Mouse (Mus musculus): ENCODE measurements around the gene Ppp1r1b. TPM values are rescaled to one million over a fixed set of nuclear protein-coding genes. Genes with fewer than 3 reads are reported as not detected.

Gene Ppp1r1b
- polyA plus RNA-seq, 1 experiment from 2014 or later: 7.0 TPM

DNA sequence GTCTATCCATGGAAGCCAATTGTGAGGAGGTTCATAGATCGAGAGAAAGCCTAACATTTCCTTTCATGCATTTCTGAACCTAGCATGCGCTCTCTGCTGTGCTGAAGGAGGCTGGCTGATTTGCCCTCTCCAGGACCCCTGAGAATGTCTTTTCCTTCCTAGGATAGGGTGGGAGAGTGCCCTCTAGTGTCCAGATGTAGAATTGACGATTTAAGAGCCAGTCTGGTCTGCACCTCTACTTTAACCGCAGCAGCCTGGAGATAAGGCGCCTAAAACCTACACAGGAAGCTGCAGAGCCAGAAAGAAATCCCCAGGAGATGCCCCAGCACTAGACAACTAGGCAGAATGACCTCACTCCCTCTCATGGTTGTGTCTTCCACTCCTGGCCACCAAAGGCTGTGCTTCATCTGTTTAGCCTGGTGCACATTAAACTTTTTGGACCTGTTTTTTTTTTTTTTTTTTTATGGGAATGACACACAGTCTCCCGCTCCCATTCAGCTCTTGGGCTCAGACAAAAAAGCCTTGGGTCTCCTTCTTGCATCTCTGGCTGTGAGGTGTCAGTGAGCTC, 7.6 kb downstream of the Ppp1r1b start:
- no peak for ATAC-seq (ENCODE audit: low FRiP score, low TSS enrichment)
- TF ChIP-seq EP300 (optimal IDR thresholded peaks at IDR 0.05) (no peak), CTCF (IDR thresholded peaks at IDR 0.05; ENCODE audit: low read depth) (peak; percentile 86)
- H3K27ac ChIP-seq (replicated peaks): peak overlapping the region; percentile 94
- DNase-seq (ENCODE audit: low spot score): peak; percentile 44
- H3K9ac ChIP-seq (ENCODE audit: low read length): no peak overlapping the region
- 20% methylated on average over 6 of the region's 6 CpGs for WGBS
- peaks cover under 1% of the 10 kb centered on the region; the same call in 1 of the 2 replicates for H3K27me3 ChIP-seq (ENCODE audit: control insufficient read depth, insufficient read depth, low read length)
- no peaks in the 10 kb centered on the region for H3K9me3 ChIP-seq (ENCODE audit: control insufficient read depth, low read length)
- H3K4me2 ChIP-seq (replicated peaks; ENCODE audit: low read depth): no peak overlapping the region
- H3K4me1 ChIP-seq (replicated peaks; ENCODE audit: control insufficient read depth, insufficient read depth): peaks cover 7% of the 10 kb centered on the region
- H3K36me3 ChIP-seq (ENCODE audit: control insufficient read depth, insufficient read depth, low read length): no peaks in the 10 kb centered on the region
- no peak overlapping the region for H3K4me3 ChIP-seq (ENCODE audit: low read depth, low read length)

DNA sequence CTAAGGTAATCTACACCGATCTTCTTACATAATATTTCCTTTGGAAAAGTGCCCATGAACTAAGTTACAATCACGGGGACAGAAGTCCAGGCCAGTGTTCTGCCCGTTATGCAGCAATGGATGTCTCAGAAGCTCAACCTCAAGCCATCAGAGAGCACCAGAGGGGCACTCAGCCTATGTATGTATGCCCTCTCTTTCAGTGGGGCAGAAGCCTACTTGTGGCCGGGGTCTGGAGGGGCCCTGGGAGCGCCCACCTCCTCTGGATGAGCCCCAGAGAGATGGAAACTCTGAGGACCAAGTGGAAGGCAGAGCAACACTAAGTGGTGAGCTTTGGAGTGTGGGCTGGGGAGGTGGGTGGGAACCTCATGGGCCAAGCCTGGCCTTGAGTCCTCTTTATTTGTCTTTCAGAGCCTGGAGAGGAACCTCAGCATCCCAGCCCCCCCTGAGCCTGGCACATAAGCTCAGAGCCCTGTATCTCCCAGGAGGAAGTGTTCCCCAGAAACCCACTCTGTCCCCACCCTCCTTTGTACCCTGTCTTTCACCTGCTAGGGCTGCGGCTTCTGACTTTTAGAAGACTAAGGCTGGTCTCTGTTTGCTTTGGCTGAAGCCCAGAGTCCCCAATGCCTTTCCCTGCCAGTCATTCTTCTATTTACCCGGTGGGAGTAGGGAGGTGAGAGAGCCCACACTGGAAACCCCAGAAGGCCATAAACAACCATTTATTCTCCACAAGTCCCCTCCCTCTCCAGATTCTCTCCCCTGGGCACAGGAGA, 8.6 kb downstream of the Ppp1r1b start:
- TF ChIP-seq EP300 (optimal IDR thresholded peaks at IDR 0.05): no peak
- no peak for TF ChIP-seq CTCF (IDR thresholded peaks at IDR 0.05; ENCODE audit: low read depth)
- H3K4me2 ChIP-seq (replicated peaks; ENCODE audit: low read depth): 0 out of 2 replicates have a peak overlapping the region, but pooled peaks have one; percentile 72
- H3K9me3 ChIP-seq (ENCODE audit: control insufficient read depth, low read length): no peaks in the 10 kb centered on the region
- H3K27me3 ChIP-seq (ENCODE audit: control insufficient read depth, insufficient read depth, low read length): no peaks in the 10 kb centered on the region
- H3K4me1 ChIP-seq (replicated peaks; ENCODE audit: control insufficient read depth, insufficient read depth): peaks cover 7% of the 10 kb centered on the region
- H3K36me3 ChIP-seq (ENCODE audit: control insufficient read depth, insufficient read depth, low read length): no peaks in the 10 kb centered on the region
- 59% methylated on average over 7 of the region's 7 CpGs for WGBS
- peak; percentile 33 for ATAC-seq (ENCODE audit: low FRiP score, low TSS enrichment)
- peak overlapping the region; percentile 94 for H3K27ac ChIP-seq (replicated peaks)
- DNase-seq (ENCODE audit: low spot score): peak; percentile 79
- no peak overlapping the region for H3K4me3 ChIP-seq (ENCODE audit: low read depth, low read length)
- H3K9ac ChIP-seq (ENCODE audit: low read length): no peak overlapping the region

DNA sequence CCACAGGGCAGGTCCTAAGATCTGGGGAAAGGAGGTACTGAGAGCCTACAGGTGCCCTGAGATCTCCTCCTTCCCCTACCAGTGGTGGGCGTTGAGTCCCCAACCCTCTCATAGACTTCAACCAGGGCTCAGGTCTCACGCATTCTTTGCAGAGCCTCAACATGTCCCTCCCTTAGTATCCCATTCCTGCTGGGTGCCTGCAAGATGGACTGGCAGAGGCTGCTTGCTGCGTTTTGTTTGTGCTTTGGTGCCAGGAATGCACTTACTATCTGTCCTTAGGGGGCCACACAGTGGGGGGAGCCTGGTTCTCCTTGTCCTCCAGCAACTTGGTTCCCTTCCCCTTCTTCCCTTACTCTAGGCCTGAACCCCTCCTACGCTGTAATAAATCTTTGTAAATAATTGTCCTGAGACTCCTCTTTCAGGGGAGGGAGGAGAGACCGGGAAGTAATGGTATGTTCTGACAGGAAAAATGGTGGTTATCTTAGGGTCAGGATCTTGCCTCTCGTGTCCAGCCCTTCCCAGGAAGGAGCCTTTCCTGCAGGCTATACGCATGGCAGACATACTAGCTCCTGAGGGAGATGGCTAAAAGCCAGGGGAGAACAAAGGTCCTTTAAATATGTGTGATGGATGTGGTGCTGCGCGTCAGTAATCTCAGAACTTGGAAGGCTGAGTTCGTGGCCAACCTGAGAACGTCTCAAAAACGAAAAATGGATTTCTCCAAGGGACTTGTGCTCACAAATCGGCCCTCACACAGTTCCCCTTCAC, 9.4 kb downstream of the Ppp1r1b start:
- ATAC-seq (ENCODE audit: low FRiP score, low TSS enrichment): peak; percentile 41
- Histone ChIP-seq H3K9me3 (ENCODE audit: control insufficient read depth, low read length) (no peaks in the 10 kb centered on the region), H3K36me3 (ENCODE audit: control insufficient read depth, insufficient read depth, low read length) (no peaks in the 10 kb centered on the region), H3K4me2 (replicated peaks; ENCODE audit: low read depth) (peak overlapping the region; percentile 72), H3K27ac (replicated peaks) (peak overlapping the region; percentile 94), H3K27me3 (ENCODE audit: control insufficient read depth, insufficient read depth, low read length) (no peaks in the 10 kb centered on the region), H3K4me1 (replicated peaks; ENCODE audit: control insufficient read depth, insufficient read depth) (peaks cover 9% of the 10 kb centered on the region), H3K4me3 (ENCODE audit: low read depth, low read length) (peak overlapping the region; percentile 70), H3K9ac (ENCODE audit: low read length) (peak overlapping the region; percentile 53)
- WGBS: 4% methylated on average over 13 of the region's 13 CpGs
- DNase-seq (ENCODE audit: low spot score): no peak
- TF ChIP-seq EP300 (optimal IDR thresholded peaks at IDR 0.05) (no peak), CTCF (IDR thresholded peaks at IDR 0.05; ENCODE audit: low read depth) (no peak)

DNA sequence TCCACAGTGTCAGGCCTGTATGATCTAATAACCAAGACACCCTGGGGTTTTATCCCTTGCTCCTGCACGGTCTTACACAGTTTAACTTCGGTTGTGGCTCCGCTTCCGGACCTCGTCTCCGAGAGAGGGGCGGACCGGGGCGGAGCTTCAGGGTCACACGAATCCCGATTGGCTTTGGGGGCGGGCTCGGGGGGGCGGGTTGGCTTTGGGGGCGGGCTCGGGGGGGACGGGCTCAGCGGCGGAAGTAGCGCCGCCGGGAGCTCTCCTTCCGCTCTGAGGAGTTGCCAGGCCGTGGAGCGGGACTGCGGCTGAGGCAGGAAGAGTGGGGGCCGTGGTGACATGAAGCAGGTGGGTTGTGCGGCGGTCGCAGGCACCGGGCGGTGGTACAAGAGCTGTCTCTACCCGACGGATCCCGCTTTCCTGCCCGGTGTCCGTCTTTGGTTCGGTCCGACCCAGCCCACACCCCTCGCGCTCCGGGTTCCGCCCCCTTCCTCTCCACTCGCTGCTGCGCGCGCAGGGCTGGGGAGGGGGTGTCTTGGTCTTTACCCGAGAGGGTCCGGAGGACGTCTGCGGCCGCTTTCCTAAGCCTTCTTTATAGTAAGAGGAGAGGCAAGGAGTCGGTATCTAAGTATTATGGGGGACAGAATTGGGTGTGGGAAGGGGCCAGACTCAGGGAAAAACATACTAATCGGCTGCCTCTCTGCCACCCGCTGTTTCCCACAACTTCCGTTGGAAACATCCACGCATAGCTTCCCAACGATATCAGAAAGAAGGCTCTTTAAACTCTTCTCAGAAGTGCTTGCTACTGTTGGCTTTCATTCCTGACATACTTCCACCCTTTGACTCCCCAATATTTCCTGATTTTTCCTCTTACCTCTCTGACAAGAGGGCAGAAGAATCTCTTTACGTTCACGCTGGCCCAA, 10.2 kb downstream of the Ppp1r1b start, which contains the start of gene Stard3:
TSS of gene Stard3 (plus strand) at position 208 of the 923 bp plus-strand sequence.
- DNase-seq (ENCODE audit: low spot score): peak; percentile 96
- peaks cover 9% of the 10 kb centered on the region for H3K4me1 ChIP-seq (replicated peaks; ENCODE audit: control insufficient read depth, insufficient read depth)
- under 1% methylated on average over 50 of the region's 60 CpGs for WGBS

More for the DNA sequence above, 10.2 kb downstream of the Ppp1r1b start, which contains the start of gene Stard3:
- no peaks in the 10 kb centered on the region for H3K36me3 ChIP-seq (ENCODE audit: control insufficient read depth, insufficient read depth, low read length)
- ATAC-seq (ENCODE audit: low FRiP score, low TSS enrichment): peak; percentile 84
- no peaks in the 10 kb centered on the region for H3K9me3 ChIP-seq (ENCODE audit: control insufficient read depth, low read length)
- H3K27ac ChIP-seq (replicated peaks): peak within 1 kb of the TSS; percentile 94
- H3K4me3 ChIP-seq (ENCODE audit: low read depth, low read length): peak within 1 kb of the TSS; percentile 70
- H3K4me2 ChIP-seq (replicated peaks; ENCODE audit: low read depth): peak within 1 kb of the TSS; percentile 72
- peak within 1 kb of the TSS; percentile 71 for H3K9ac ChIP-seq (ENCODE audit: low read length)
- TF ChIP-seq EP300 (optimal IDR thresholded peaks at IDR 0.05) (no peak), CTCF (IDR thresholded peaks at IDR 0.05; ENCODE audit: low read depth) (no peak)
- no peaks in the 10 kb centered on the region for H3K27me3 ChIP-seq (ENCODE audit: control insufficient read depth, insufficient read depth, low read length)
